Mouse (Mus musculus): Measurements from ENCODE around the gene A630076J17Rik.

Gene A630076J17Rik

DNA sequence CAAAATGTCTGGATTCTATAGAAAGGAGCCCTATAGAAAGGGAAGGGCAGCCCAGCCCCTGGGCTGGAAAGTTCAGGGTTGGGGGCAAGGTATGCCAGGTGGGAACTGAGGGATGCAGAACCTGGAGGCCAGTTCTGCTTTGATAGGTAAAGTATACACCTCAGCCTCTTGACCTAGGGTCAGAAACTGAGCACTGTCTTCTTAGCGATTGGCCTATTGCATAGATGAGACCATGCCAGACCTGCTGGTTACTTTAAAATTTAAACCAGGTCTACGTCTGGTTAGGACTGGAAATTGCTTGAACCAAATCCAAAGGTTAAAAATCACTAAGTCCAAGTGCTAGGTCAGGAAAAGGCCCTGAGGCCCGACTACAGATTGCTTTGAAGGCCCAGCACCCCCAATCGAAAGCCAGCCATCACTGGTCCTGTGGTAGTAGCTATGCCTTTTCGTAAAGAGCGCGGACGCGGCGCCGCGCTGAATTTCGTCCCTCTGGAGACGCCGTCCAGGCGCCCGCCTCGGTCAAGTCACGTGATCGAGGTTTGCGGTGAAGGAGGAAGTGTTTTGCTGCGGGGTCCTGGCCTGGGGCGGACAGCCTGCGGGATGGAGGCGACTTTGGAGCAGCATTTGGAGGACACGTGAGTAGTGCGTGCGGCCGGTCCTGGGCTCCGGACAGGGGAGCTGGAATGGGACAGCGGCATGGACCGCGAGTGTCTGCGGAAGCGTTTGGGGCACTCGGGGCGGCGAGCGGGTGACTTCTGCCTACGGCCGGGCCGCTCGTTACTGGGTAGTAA lies 48.3 kb downstream of the A630076J17Rik start, which contains the start of gene Lamtor5:
Gene Lamtor5 (plus strand): TSS at position 380 of the 791 bp plus-strand sequence.
- DNase-seq = peak; percentile 94

Data from kidney, adult 9 months (tissue).